Mouse (Mus musculus): ENCODE measurements around the gene Spock2.

The Spock2 gene

GRCm38 (mm10) chr10:60106146-60106530 lies at the start of gene Spock2:
TSS of gene Spock2 (plus strand) at chr10:60106219.
- DNase-seq (ENCODE audit: extremely low read depth, low read depth), result no peak

GRCm38 (mm10) chr10:60062173-60062572 lies 43.8 kb upstream of the Spock2 start:
- no peak for DNase-seq (ENCODE audit: extremely low read depth, low read depth)

- DNase-seq (ENCODE audit: extremely low read depth, low read depth), result no peak
Observed at GRCm38 (mm10) chr10:60062931-60063330, 43.1 kb upstream of the Spock2 start.

GRCm38 (mm10) chr10:60066524-60066923 lies 39.5 kb upstream of the Spock2 start:
- no peak for DNase-seq (ENCODE audit: extremely low read depth, low read depth)

DNA sequence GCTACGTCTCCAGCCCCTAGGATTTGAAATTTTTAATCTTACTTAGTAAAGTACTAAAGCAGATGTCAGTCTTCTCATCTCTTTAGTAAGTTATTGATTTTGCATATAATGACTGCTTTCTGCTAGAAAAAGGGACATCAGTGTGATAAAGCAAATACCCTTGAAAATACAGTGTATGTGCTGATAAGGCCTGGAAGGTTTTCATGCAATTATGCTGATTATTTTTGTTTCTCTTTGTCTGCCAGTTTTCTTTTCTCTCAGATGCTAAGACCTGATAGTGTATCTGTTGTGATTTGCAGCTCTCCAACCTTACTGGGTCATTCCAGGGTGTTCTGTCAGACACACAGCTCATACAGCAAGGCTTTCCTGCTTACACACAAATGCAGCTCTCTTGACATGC lies 30.9 kb upstream of the Spock2 start:
- DNase-seq (ENCODE audit: extremely low read depth, low read depth), result no peak

- no peak for DNase-seq (ENCODE audit: extremely low read depth, low read depth)
Observed at GRCm38 (mm10) chr10:60077226-60077625, 28.8 kb upstream of the Spock2 start.

- DNase-seq (ENCODE audit: extremely low read depth, low read depth), result peak; percentile 54
Observed at GRCm38 (mm10) chr10:60077736-60078560, 28.1 kb upstream of the Spock2 start.

DNA sequence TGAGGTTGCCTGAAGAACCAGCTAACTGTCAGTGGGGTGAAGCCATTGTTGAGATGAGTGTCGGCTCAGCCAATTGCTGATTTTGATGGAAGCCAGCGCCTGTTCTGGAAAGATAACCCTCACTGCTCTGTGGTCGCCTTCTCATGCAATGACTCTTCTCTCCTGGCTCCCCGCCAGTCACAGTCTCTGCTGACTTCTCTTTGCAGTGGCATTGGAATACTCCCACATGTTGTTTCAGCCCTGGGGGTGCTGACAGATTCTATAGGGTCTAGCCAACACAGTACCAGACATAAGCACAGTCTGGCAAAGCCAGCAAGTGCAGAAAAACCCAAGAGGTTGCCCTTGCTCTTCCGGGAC lies 27.5 kb upstream of the Spock2 start:
- peak; percentile 97 for DNase-seq (ENCODE audit: extremely low read depth, low read depth)

DNA sequence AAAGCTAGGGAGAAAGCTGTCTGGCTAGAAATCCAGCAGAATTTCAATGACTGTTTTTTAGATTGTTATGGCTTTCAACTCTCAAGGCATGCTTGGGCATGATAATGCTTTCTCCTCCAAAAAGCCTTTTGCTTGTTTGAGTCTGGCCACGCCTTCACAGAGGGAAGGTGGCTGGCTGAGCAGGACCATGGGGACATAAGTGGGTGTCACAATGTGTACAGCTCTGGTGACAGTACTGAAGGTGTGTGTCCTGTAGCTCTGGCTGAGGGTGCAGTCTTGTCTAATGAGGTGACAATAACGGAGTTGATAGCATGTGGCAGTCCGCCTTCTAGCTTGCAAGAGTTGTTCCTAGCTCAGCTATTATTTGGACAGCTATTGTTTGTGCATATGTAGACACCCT lies 25.8 kb upstream of the Spock2 start:
- DNase-seq (ENCODE audit: extremely low read depth, low read depth), result no peak

GRCm38 (mm10) chr10:60080601-60080981 lies 25.4 kb upstream of the Spock2 start:
- no peak for DNase-seq (ENCODE audit: extremely low read depth, low read depth)

- DNase-seq (ENCODE audit: extremely low read depth, low read depth), result no peak
Observed at GRCm38 (mm10) chr10:60080982-60081825, 24.8 kb upstream of the Spock2 start.

GRCm38 (mm10) chr10:60081905-60082304 lies 24.1 kb upstream of the Spock2 start:
- DNase-seq (ENCODE audit: extremely low read depth, low read depth), result no peak

- no peak for DNase-seq (ENCODE audit: extremely low read depth, low read depth)
Observed at GRCm38 (mm10) chr10:60084065-60084464, 22.0 kb upstream of the Spock2 start.

DNA sequence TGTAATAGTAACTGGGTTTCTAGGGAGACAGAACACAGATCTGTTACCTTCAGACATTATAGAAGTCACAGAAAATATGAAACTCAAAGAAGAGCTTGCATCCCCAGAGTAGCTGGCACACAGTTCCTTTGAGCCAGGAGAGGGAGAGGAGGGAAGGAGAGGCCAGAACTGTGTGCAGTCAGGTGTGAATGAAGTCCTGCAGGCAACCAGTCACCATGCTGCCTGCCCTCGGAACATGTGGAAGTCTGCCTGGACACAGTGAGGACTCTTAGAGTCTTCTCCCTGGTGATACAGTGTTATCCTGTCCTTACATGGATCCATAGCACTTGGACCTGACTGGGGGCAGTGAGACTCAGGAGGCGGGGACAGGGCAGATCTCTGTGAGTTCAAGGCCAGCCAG lies 13.7 kb upstream of the Spock2 start:
- no peak for DNase-seq (ENCODE audit: extremely low read depth, low read depth)

DNA sequence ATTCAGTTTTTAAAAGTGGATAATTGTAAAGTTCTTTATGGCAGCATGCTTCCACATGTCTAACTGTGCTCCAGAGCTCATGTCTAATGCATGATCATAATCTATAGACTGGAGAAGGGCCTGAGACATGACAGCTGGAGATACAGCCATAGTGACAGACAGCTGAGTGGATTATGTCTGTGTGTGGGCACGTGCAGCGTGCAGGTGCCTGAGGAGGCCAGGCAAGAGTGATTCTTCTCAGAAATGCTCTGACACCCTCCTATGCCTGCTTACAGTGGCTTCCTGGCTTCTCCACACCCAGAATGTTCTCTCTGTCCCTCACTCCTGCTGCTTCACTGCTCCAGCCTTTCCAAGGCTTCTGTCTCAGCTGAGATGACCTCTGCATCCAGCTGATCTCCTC lies 12.3 kb upstream of the Spock2 start:
- no peak for DNase-seq (ENCODE audit: extremely low read depth, low read depth)

DNA sequence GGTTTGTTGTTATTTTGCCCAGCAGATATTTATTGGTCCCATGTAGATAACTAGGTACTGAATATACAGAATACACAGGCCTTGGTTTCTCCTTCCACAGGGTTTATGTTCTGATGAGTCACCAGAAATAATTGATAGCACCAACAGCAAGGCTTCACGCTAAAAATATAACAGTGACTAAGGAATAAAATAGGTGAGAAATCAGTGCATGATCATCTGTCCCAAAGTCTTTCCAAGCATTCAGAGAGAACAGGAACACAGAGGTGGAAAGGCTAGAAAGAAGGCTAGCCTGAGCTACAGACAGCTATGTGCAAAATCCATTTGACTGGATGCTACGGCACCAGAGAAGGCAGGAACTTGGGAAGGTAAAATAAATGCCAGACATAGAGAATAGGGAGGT lies 10.5 kb upstream of the Spock2 start:
- DNase-seq (ENCODE audit: extremely low read depth, low read depth), result no peak

DNA sequence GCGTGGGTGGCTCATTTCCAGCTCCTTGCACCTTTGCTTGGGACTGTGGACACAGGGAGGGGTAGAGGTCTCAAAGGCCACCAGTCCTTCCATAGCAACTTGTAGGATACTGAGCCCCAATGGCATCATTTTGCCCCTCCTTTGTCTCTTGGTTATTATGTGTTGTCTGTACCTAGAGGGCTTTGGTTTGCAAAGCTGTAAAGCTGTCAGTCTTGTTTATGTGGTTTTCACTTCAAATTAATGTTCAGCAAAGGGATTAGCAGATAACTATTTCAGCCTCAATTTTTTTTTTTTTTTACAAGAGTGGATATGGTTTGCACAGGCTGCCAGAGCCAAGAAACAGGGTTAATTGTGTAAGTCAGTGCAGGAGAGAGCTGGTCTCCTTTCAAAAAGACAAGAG lies 9.7 kb upstream of the Spock2 start:
- DNase-seq (ENCODE audit: extremely low read depth, low read depth), result no peak

GRCm38 (mm10) chr10:60097146-60097545 lies 8.9 kb upstream of the Spock2 start:
- no peak for DNase-seq (ENCODE audit: extremely low read depth, low read depth)

- DNase-seq (ENCODE audit: extremely low read depth, low read depth), result no peak
Observed at GRCm38 (mm10) chr10:60097774-60098173, 8.2 kb upstream of the Spock2 start.

- no peak for DNase-seq (ENCODE audit: extremely low read depth, low read depth)
Observed at GRCm38 (mm10) chr10:60105391-60106145, 451 bp upstream of the Spock2 start.

GRCm38 (mm10) chr10:60106531-60107186 lies 640 bp downstream of the Spock2 start:
- DNase-seq (ENCODE audit: extremely low read depth, low read depth), result no peak

Data from MEL-GATA-1-ER (cell line).